Mouse (Mus musculus) neural tube, embryonic 11.5 days (tissue): ENCODE results near the gene Ints14. TPM values are rescaled to one million over a fixed set of nuclear protein-coding genes. Genes with fewer than 3 reads are reported as not detected.

ENCODE experiments used
- ATAC-seq: fragments of 200-750 bp; cut with Nextera tagmentation; 2 replicates; pipeline ENCODE4 v1.8.0; 2017; ENCODE audit warnings: moderate number of reproducible peaks, mild to moderate bottlenecking, moderate TSS enrichment, moderate library complexity; ENCODE audit not compliant: insufficient read depth, low FRiP score, low TSS enrichment
- DNase-seq: peaks from one replicate; pipeline ENCODE4 v3.0.0-alpha.2; 2015; ENCODE audit warnings: low spot score
- H3K27ac ChIP-seq: fragments of 300-500 bp; sonication (generic); 2 replicates; pipeline ENCODE4 v1.5.1; 2014; ENCODE audit warnings: low read depth, mild to moderate bottlenecking, low read length
- H3K27me3 ChIP-seq: fragments of 300-500 bp; sonication (generic); 2 replicates; pipeline ENCODE4 v1.6.1; 2014; ENCODE audit warnings: mild to moderate bottlenecking, low read length, mixed read lengths; ENCODE audit not compliant: control insufficient read depth, insufficient read depth
- H3K36me3 ChIP-seq: fragments of 300-500 bp; sonication (generic); 2 replicates; pipeline ENCODE4 v1.6.1; 2014; ENCODE audit warnings: mild to moderate bottlenecking, low read length, moderate library complexity, mixed read lengths; ENCODE audit not compliant: control insufficient read depth, insufficient read depth
- H3K4me1 ChIP-seq: fragments of 300-500 bp; sonication (generic); 2 replicates; pipeline ENCODE4 v1.6.1; 2014; ENCODE audit warnings: low read length, mixed read lengths; ENCODE audit not compliant: control insufficient read depth, insufficient read depth
- H3K4me2 ChIP-seq: fragments of 300-500 bp; sonication (generic); 2 replicates; pipeline ENCODE4 v1.6.1; 2014; ENCODE audit warnings: low read depth, mild to moderate bottlenecking, moderate library complexity
- H3K4me3 ChIP-seq: fragments of 300-500 bp; sonication (generic); 2 replicates; pipeline ENCODE4 v1.5.1; 2014; ENCODE audit warnings: low read depth, low read length
- H3K9ac ChIP-seq: fragments of 300-500 bp; sonication (generic); 2 replicates; pipeline ENCODE4 v1.6.1; 2014; ENCODE audit warnings: mild to moderate bottlenecking, low read length
- H3K9me3 ChIP-seq: fragments of 300-500 bp; sonication (generic); 2 replicates; pipeline ENCODE4 v1.6.1; 2016; ENCODE audit warnings: low read length; ENCODE audit not compliant: control insufficient read depth
- WGBS: fragments of 180-500 bp; shearing (Covaris S2); extraction: QIAGEN DNeasy Blood & Tissue Kit; methylation state at CpG from one replicate; pipeline ENCODE4 v1.1.7; 2014; 5-methylcytosine and 5-hydroxymethylcytosine counted together
- polyA plus RNA-seq: library from polyadenylated mRNA; unstranded; fragments of >200 nt; fragmentation: Nextera tagmentation; extraction: Ambion mirVana; gene quantifications from 2 replicates; pipeline ENCODE4 v1.2.1, GENCODE M21; 2014

The Ints14 gene
- polyA plus RNA-seq, 1 experiment from 2014 or later, result 78.9 TPM

GRCm38 (mm10) chr9:64941650-64942049, 19.1 kb upstream of the Ints14 start:
- Histone ChIP-seq H3K9ac (no peak overlapping the region), H3K36me3 (no peaks in the 10 kb centered on the region), H3K4me3 (no peak overlapping the region), H3K9me3 (no peaks in the 10 kb centered on the region), H3K27me3 (no peaks in the 10 kb centered on the region), H3K27ac (no peak overlapping the region), H3K4me2 (no peak overlapping the region), H3K4me1 (no peaks in the 10 kb centered on the region)
- DNase-seq (no peak), ATAC-seq (no peak)
- 90% methylated on average over 4 of the region's 4 CpGs for WGBS

GRCm38 (mm10) chr9:64943997-64944396, 16.7 kb upstream of the Ints14 start:
- Histone ChIP-seq H3K4me3 (no peak overlapping the region), H3K9me3 (no peaks in the 10 kb centered on the region), H3K27me3 (no peaks in the 10 kb centered on the region), H3K9ac (peak overlapping the region; percentile 26; the same call in 1 of the 2 replicates), H3K4me1 (no peaks in the 10 kb centered on the region), H3K27ac (no peak overlapping the region), H3K36me3 (no peaks in the 10 kb centered on the region), H3K4me2 (peak overlapping the region; percentile 23; the same call in 1 of the 2 replicates)
- ATAC-seq, result no peak
- 7% methylated on average over 11 of the region's 11 CpGs for WGBS
- DNase-seq, result peak; percentile 5

GRCm38 (mm10) chr9:64947483-64948095, 13.1 kb upstream of the Ints14 start:
- Histone ChIP-seq H3K4me2 (no peak overlapping the region), H3K27ac (no peak overlapping the region), H3K36me3 (no peaks in the 10 kb centered on the region), H3K4me3 (no peak overlapping the region), H3K4me1 (no peaks in the 10 kb centered on the region), H3K9me3 (no peaks in the 10 kb centered on the region), H3K27me3 (no peaks in the 10 kb centered on the region), H3K9ac (no peak overlapping the region)
- DNase-seq (no peak), ATAC-seq (no peak)
- 88% methylated on average over 9 of the region's 9 CpGs for WGBS

- ATAC-seq (no peak), DNase-seq (no peak)
- no peak within 1 kb of the TSS for H3K9ac ChIP-seq
- H3K4me2 ChIP-seq, result no peak within 1 kb of the TSS
- no peak within 1 kb of the TSS for H3K4me3 ChIP-seq
- no peaks in the 10 kb centered on the region for H3K27me3 ChIP-seq
- H3K4me1 ChIP-seq, result no peaks in the 10 kb centered on the region
- WGBS, result 44% methylated on average over 11 of the region's 11 CpGs
- no peak within 1 kb of the TSS for H3K27ac ChIP-seq
- H3K9me3 ChIP-seq, result no peaks in the 10 kb centered on the region
- no peaks in the 10 kb centered on the region for H3K36me3 ChIP-seq
These were observed 9.5 kb upstream of the Ints14 start, which contains the start of gene Slc24a1 for GRCm38 (mm10) chr9:64951161-64951657. TSS of gene Slc24a1 (minus strand) at chr9:64951607.

- ATAC-seq (no peak), DNase-seq (no peak)
- Histone ChIP-seq H3K27ac (no peak overlapping the region), H3K4me3 (no peak overlapping the region), H3K36me3 (no peaks in the 10 kb centered on the region), H3K4me2 (no peak overlapping the region), H3K9me3 (no peaks in the 10 kb centered on the region), H3K4me1 (no peaks in the 10 kb centered on the region), H3K9ac (no peak overlapping the region), H3K27me3 (no peaks in the 10 kb centered on the region)
- WGBS, result 26% methylated on average over 5 of the region's 5 CpGs
These were observed 8.7 kb upstream of the Ints14 start for GRCm38 (mm10) chr9:64952055-64952454.

- WGBS, result 84% methylated on average over 7 of the region's 7 CpGs
- Histone ChIP-seq H3K27ac (no peak overlapping the region), H3K4me2 (no peak overlapping the region), H3K9ac (no peak overlapping the region), H3K36me3 (no peaks in the 10 kb centered on the region), H3K9me3 (no peaks in the 10 kb centered on the region), H3K4me1 (no peaks in the 10 kb centered on the region), H3K4me3 (no peak overlapping the region), H3K27me3 (no peaks in the 10 kb centered on the region)
- ATAC-seq, result no peak
- DNase-seq, result no peak
These were observed 7.5 kb upstream of the Ints14 start for GRCm38 (mm10) chr9:64953190-64953589.

GRCm38 (mm10) chr9:64956337-64956736, 4.4 kb upstream of the Ints14 start:
- 28% methylated on average over 12 of the region's 12 CpGs for WGBS
- peak; percentile 20 for DNase-seq
- Histone ChIP-seq H3K9ac (no peak overlapping the region), H3K27me3 (no peaks in the 10 kb centered on the region), H3K4me1 (0 out of 2 replicates have a peak, but pooled peaks cover 2% of the 10 kb centered on the region), H3K9me3 (no peaks in the 10 kb centered on the region), H3K4me3 (no peak overlapping the region), H3K4me2 (no peak overlapping the region), H3K36me3 (no peaks in the 10 kb centered on the region), H3K27ac (no peak overlapping the region)
- ATAC-seq, result no peak

- no peak overlapping the region for H3K4me2 ChIP-seq
- H3K27ac ChIP-seq, result no peak overlapping the region
- no peaks in the 10 kb centered on the region for H3K9me3 ChIP-seq
- H3K36me3 ChIP-seq, result no peaks in the 10 kb centered on the region
- no peak overlapping the region for H3K9ac ChIP-seq
- no peak for ATAC-seq
- H3K27me3 ChIP-seq, result no peaks in the 10 kb centered on the region
- H3K4me1 ChIP-seq, result peaks cover 7% of the 10 kb centered on the region; the same call in 1 of the 2 replicates
- no peak overlapping the region for H3K4me3 ChIP-seq
- DNase-seq, result no peak
- 91% methylated on average over 3 of the region's 3 CpGs for WGBS
These were observed 3.4 kb upstream of the Ints14 start for GRCm38 (mm10) chr9:64957276-64957675.

- DNase-seq (no peak), ATAC-seq (peak; percentile 72; the same call in 1 of the 2 replicates)
- H3K9ac ChIP-seq, result peak overlapping the region; percentile 84
- H3K4me2 ChIP-seq, result peak overlapping the region; percentile 69
- 0% methylated on average over 16 of the region's 17 CpGs for WGBS
- no peaks in the 10 kb centered on the region; the same call in 1 of the 2 replicates for H3K36me3 ChIP-seq
- peak overlapping the region; percentile 54; the same call in 1 of the 2 replicates for H3K27ac ChIP-seq
- peak overlapping the region; percentile 70 for H3K4me3 ChIP-seq
- H3K9me3 ChIP-seq, result no peaks in the 10 kb centered on the region
- H3K4me1 ChIP-seq, result peaks cover 7% of the 10 kb centered on the region; the same call in 1 of the 2 replicates
- no peaks in the 10 kb centered on the region for H3K27me3 ChIP-seq
These were observed 244 bp downstream of the Ints14 start for GRCm38 (mm10) chr9:64960978-64961320.
